Mouse (Mus musculus): ENCODE results near the gene Olfr535. TPM values are rescaled to one million over a fixed set of nuclear protein-coding genes. Genes with fewer than 3 reads are reported as not detected.

Olfr535 gene
- not detected for polyA plus RNA-seq (2017; shearing (Covaris generic))

DNA sequence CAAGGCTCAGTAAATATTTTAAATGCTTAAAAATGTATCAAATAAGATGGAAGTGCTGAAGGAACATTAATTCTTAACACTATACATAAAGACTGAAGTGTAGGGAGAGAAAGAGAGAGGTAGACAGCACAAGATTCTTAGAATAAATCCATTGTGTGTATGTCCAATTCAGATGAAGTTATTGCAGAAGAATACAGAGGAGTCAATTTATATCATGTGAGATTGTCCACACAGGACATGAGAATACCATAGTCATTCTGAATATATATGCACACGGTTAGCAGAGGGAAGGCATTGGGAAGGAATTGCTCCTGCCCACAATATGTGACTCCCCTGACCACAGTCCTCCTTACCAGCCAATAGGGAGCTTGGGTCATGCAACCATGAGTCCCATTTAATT, at the start of gene Olfr535:
Olfr535 (plus strand) TSS at position 301 of the 400 bp plus-strand sequence.

DNA sequence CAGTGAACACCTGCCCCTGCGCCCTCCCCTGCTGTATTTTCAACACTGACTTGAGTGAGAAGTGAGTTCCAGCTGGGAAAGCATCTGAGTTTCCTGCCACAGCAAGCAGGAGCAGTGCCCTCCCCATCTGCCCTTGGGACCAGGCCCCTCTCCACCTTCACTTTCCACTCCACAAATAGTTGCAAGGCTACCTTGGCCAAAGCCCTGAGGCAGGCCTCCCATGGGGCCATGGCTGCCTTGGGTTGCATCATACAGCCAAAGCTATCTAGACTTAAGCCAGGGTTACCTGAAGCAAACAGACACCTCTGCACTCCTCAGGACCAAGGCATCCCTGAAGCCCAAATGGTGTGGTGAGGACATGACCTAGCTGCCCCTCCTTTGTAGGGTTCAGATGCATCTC, 20.9 kb upstream of the Olfr535 start, which contains the start of gene Olfr533:
Olfr533 (plus strand) TSS at position 301 of the 400 bp plus-strand sequence.

DNA sequence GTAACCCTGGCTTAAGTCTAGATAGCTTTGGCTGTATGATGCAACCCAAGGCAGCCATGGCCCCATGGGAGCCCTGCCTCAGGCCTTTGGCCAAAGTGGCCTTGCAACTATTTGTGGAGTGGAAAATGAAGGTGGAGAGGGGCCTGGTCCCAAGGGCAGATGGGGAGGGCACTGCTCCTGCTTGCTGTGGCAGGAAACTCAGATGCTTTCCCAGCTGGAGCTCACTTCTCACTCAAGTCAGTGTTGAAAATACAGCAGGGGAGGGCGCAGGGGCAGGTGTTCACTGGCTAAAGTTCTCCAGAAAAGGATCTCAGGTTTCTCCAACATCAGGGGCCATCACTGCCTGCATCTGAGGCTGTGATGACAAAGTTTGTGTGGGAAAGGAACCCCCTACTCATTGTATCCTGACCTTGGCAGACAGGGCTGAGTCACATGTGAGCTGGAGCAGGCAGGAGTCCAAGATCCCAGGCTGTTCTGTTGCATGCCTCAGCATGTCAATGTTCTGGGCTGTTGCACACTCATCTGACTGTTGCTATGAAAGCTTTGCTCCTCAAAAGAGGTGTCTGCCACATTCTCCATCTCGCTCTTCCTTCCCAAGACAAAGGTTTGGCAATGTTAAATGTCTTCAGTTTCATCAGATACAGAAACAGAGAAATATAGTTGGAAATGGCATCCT, 23.5 kb downstream of the Olfr535 start, which contains the start of gene Olfr536:
Olfr536 (minus strand) TSS at position 51 of the 676 bp plus-strand sequence.

Other genes starting within 250 kb of the Olfr535 start
- gene 5830411N06Rik, start 236.9 kb upstream of the Olfr535 start, polyA plus RNA-seq (2017; shearing (Covaris generic)), result 18.7 TPM
- gene Olfr525, start 163.4 kb upstream of the Olfr535 start, polyA plus RNA-seq (2017; shearing (Covaris generic)), result 0.32 TPM
- gene Olfr527, start 150.2 kb upstream of the Olfr535 start, polyA plus RNA-seq (2017; shearing (Covaris generic)), result not detected
- gene Olfr60, start 122.5 kb upstream of the Olfr535 start, polyA plus RNA-seq (2017; shearing (Covaris generic)), result not detected
- 1.5 TPM for gene Olfr530, start 107.9 kb upstream of the Olfr535 start, polyA plus RNA-seq (2017; shearing (Covaris generic))
- not detected for gene Olfr531, start 81.3 kb upstream of the Olfr535 start, polyA plus RNA-seq (2017; shearing (Covaris generic))
- gene Olfr532, start 62.6 kb upstream of the Olfr535 start, polyA plus RNA-seq (2017; shearing (Covaris generic)), result 0.10 TPM
- gene Olfr533, start 20.8 kb upstream of the Olfr535 start, polyA plus RNA-seq (2017; shearing (Covaris generic)), result not detected
- not detected for gene Olfr536, start 23.2 kb downstream of the Olfr535 start, polyA plus RNA-seq (2017; shearing (Covaris generic))
- not detected for gene Olfr538, start 83.7 kb downstream of the Olfr535 start, polyA plus RNA-seq (2017; shearing (Covaris generic))
- 0.05 TPM for gene Olfr46, start 117.1 kb downstream of the Olfr535 start, polyA plus RNA-seq (2017; shearing (Covaris generic))
- not detected for gene Olfr61, start 144.8 kb downstream of the Olfr535 start, polyA plus RNA-seq (2017; shearing (Covaris generic))
- not detected for gene Olfr53, start 162.2 kb downstream of the Olfr535 start, polyA plus RNA-seq (2017; shearing (Covaris generic))
- gene Olfr539, start 175.7 kb downstream of the Olfr535 start, polyA plus RNA-seq (2017; shearing (Covaris generic)), result 0.21 TPM
- 0.06 TPM for gene Olfr45, start 197.7 kb downstream of the Olfr535 start, polyA plus RNA-seq (2017; shearing (Covaris generic))
- not detected for gene Olfr541, start 213.1 kb downstream of the Olfr535 start, polyA plus RNA-seq (2017; shearing (Covaris generic))